Mouse (Mus musculus) 3134 (cell line): ENCODE data around the gene Gss.

Experiments
- DNase-seq: peaks from one replicate; pipeline ENCODE4 v3.0.0-alpha.2; 2011; ENCODE audit warnings: low spot score; ENCODE audit not compliant: insufficient read length; ENCODE audit errors: extremely low read depth

Gene Gss

DNA sequence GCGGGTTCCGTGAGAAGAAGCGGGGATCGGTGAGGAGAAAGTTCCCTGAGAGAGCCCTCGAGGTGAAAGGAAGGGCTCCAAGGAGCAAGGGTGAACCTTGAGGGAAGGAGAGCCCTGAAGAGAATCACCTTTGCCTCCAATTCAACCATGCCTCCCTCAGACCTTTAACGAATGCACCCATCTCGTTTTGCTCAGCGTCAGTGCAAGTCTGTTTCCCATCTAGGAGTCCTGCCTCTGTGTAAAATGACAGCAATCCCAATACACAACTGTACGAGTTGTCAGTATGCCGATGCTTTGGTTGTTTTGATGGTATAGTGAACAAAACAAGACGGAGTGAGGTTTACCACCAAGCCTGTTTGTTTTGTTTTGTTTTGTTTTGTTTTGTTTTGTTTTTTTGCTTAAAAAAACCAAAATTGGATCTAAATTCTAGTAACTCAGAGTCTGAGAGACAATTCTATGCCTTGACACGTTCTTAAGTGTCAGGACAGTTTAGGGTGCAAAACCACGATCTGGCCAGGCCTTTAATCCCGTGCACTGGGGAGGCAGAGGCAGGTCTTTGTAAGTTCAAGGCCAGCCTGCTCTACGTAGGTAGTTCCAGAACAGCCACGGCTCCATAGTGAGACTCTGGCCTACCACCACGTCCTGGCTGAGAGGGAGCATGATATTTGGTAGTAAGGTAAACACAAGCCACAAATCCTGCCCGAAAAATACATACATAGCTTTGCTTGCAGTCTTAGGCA lies 73.9 kb downstream of the Gss start:
- no peak for DNase-seq

DNA sequence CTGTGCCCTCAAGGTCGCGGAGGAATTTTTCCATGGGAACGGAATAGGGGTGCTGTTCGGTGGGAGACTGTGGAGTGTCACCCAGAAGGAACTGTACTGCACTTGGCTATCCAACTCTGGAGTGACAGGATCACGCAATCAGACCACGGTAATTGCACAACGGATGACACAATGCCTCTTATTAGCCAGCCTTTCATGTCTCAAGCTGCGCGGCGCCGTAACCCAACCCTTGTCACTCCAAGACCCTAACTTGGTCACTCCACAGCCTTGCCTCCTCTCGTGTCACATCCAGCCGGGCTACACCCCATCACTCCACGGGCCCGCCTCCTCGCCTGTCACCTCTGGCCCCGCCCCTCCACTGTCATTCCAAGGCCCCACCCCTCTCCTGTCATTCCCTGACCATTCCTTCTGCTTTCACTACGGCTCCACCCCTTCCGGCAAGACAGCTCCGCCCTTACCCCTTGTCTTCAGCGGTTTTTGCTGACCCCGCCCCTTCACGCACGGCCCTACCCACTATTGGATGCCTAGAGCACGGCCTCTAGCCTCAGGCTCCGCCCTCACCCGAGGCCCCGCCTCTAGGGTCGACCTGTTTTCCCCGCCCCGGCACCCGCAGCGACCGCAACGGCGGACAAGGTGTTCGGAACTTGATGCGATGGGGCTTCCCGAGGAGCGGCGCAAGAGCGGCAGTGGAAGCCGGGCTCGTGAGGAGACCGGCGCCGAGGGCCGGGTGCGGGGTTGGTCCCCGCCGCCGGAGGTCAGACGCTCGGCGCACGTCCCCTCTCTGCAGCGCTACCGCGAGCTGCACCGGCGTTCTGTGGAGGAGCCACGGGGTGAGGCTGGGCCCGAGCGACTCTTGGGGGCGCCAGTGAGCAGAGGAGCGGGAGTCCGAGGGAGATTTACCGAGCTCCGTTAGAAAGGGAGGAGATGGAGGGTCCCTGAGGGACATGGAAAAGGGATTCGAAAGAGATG lies 74.9 kb downstream of the Gss start, which contains the start of the genes Acss2 and Ggt7:
Gene Acss2, plus strand, starts transcription at position 494 of the 969 bp plus-strand sequence.
Gene Ggt7, minus strand, starts transcription at position 783 of the 969 bp plus-strand sequence.
- peak; percentile 97 for DNase-seq

DNA sequence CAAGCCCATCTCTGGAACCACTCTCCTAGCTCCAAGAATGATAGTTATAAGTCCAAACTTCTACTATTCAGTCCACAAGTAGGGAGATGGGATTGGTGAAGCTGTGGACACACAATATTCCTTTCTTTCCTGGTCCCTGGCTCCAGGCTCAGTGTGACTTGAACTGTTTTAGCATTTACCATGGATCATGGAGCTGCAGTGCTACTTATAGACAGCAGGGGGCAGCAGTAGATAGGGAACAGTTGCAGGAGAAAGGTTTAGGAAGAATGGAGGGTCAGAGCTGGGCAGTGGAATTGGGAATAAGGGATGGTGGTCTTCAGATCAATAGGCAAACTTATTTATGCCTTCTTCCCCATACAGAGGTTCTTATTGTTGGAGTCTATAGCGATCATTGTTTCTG lies 76.7 kb downstream of the Gss start:
- no peak for DNase-seq

DNA sequence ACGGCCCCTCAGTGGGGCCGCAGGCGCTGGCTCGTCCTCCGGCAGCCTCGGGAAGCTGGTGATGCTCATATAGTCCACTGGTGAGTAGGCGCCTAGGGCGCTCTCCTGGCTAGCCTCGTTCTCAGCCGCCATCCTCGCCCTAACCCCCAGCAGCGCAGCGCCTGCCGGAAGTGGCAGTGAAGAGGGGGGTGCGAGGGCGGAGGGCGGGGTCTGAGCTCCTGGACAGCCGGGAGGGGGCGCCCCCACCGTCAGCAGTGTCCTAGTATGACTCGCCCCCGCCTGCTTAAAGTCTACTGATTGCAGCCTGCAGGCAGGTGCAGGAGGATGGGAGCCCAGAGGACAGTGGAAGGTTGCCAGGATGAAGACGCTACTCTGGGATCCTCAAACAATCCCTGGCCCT lies 77.9 kb downstream of the Gss start:
- DNase-seq, result no peak

DNA sequence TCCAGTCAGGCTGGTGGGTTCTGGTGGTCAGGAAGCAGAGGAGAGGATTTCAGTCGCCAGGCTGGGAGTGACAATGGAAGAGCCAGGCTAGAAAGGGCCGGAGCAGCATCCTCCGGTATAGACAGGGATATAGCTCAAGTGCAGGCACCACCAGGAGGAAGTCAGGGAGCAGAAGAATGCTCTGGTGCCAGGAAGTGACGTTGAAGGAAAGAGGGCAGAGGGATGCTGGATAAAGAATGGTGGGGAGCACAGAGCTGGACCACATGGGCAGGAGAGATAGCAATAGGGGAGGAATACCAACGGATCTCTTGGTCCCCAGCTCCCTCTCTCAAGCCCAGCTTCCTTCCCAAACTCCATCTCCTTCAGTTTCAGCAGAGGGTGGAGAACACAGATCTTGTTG lies 79.1 kb downstream of the Gss start:
- DNase-seq, result no peak
